Mouse (Mus musculus) left cerebral cortex, adult 11 months (tissue): ENCODE data around the gene St3gal4.
A peak's percentile ranks its signal among the peaks of the same experiment; 100 is the strongest.

ENCODE experiments used
- DNase-seq: peaks from one replicate; pipeline ENCODE4 v3.0.0; 2022; ENCODE audit warnings: low spot score

St3gal4 gene

GRCm38 (mm10) chr9:35128995-35129418 is 9.9 kb upstream of the St3gal4 start:
- no peak for DNase-seq

GRCm38 (mm10) chr9:35128564-35128963 is 9.5 kb upstream of the St3gal4 start:
- no peak for DNase-seq

DNA sequence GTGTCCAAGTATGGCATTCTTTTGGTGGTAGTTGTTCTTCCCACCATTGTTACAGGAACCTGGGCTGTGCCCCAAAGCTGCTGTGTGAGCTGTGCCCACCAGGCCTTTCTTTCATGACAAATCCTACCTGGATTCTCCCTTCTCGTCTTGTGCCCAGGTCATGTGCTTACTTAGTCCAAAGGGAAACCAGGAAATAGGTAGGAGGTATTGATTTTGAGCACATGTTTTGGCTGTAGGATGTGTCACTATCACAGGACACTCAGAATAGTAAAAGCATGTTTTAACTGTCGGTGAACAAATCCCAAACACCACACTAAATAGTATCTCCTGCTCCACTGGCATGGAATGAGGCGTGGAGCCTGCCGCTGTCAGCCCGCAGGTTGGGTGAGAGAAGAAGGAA is 8.5 kb upstream of the St3gal4 start:
- no peak for DNase-seq

GRCm38 (mm10) chr9:35127147-35127546 is 8.1 kb upstream of the St3gal4 start:
- no peak for DNase-seq

GRCm38 (mm10) chr9:35124678-35124955 is 5.5 kb upstream of the St3gal4 start:
- DNase-seq: no peak

- no peak for DNase-seq
Observed at GRCm38 (mm10) chr9:35123804-35124677, 5.0 kb upstream of the St3gal4 start.

GRCm38 (mm10) chr9:35123456-35123803 is 4.4 kb upstream of the St3gal4 start:
- DNase-seq: no peak

- DNase-seq: no peak
Observed at GRCm38 (mm10) chr9:35122551-35123266, 3.6 kb upstream of the St3gal4 start.

GRCm38 (mm10) chr9:35118563-35118962 is 505 bp downstream of the St3gal4 start:
- DNase-seq: no peak

- DNase-seq: no peak
Observed at GRCm38 (mm10) chr9:35117384-35118295, 1.4 kb downstream of the St3gal4 start.

DNA sequence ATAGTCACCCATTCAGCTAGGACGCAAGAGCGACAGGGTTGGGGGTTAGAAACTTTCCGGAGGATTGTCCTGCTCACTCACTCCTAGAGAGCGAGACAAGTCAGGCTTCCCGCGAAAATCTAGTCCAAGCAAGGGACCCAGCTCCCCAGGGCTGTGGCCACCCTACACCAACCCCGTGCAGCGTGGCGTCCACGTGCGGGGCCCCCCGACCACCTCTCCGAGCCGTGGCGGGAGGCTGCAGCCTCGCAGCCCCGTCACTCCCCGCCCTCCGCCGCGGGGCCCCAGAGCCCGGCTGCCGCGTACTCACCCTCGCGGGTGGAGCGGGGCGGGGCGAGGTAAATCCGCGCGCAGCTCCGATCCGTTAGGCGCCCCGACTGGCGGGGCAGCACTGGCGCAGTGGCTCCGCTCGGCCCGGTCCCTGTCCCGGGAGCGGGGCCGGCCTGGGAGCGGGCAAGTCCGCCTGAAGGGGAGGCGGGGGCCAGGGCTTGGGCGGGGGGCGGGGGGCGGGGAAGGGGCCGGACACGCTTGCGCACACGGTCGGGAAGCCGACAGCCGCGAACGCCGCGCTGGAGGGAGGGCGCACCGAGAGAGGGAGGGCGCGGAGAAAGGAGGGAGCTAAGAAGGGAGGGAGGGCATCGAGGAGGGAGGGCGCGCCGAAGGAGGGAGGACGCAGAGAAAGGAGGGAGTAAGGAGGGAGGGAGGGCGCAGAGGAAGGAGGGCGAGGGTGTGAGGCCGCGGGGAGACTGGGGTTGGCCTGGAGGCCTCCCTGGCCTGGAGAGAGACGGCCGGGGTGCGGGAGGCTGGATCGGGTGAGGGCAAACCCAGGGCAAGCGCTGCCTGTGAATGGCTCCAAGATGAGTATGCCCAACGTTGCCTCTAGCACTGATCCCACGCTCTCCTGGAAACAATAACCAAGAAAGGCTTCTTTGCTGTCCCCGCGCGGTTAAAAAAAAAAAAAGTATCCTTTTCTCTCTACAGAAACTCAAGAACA is 2.4 kb downstream of the St3gal4 start:
- DNase-seq: peak; percentile 53

DNA sequence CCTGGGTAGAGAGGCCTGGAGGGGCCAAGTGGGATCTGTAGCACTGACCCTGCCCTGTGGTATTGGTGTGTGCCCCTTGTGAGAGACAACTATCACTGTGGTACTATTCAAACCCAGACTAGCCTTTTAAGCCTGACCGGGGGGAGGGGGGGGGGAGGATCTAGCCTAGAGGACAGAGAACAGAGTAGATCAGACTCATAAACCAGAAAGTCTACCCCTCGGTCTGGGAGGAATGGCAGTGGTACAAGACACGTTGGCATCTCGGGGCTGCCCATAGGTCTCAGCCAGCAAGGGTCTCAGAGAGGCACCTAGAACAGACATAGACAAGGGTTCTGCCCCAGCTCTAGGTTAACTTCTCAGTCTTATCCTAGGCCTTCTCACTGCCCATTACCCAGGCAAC is 3.3 kb downstream of the St3gal4 start:
- no peak for DNase-seq

DNA sequence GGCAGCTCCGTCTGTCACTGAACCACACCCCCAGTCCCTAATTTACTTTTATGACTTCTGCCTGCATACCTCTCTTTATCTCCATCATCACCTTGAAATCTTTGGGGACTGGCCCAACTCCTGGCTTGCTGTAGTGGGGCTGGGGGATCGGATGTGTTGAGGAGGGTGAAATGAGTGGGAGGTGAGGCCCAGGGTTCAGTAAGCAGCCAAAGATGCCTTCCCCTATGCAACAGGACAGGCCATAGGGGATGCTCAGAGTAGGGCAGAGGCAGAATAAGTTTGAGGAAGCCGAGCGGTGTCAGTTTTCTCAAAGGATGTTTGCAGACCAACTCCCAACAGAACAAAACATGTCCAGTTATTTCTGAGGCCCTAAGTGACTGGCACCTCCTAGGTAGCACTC is 3.8 kb downstream of the St3gal4 start:
- no peak for DNase-seq

- DNase-seq: no peak
Observed at GRCm38 (mm10) chr9:35114234-35114633, 4.8 kb downstream of the St3gal4 start.

GRCm38 (mm10) chr9:35111941-35112595 is 7.0 kb downstream of the St3gal4 start:
- no peak for DNase-seq

- no peak for DNase-seq
Observed at GRCm38 (mm10) chr9:35111446-35111845, 7.6 kb downstream of the St3gal4 start.

GRCm38 (mm10) chr9:35110567-35110966 is 8.5 kb downstream of the St3gal4 start:
- DNase-seq: no peak

DNA sequence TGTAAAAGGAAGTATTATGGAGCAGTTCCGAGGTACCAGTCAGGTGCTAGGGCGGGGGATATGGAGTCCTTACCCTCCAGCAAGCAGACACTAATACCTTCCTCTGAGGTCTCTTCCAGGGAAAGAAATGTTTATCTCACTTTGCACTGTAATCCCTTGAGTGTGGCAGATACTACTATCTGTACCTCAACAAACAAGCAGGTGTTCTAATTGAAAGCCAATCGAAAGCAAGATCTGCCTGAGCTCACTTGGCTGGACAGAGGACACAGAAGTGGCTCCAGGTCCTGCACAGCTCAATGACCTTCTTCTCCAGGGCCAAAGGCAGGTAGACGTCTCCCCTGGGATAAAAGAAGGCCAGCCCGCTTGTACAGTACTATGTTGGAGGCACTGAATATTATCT is 9.0 kb downstream of the St3gal4 start:
- DNase-seq: no peak

GRCm38 (mm10) chr9:35108916-35109315 is 10.2 kb downstream of the St3gal4 start:
- peak; percentile 80 for DNase-seq

- DNase-seq: no peak
Observed at GRCm38 (mm10) chr9:35108066-35108465, 11.0 kb downstream of the St3gal4 start.

DNA sequence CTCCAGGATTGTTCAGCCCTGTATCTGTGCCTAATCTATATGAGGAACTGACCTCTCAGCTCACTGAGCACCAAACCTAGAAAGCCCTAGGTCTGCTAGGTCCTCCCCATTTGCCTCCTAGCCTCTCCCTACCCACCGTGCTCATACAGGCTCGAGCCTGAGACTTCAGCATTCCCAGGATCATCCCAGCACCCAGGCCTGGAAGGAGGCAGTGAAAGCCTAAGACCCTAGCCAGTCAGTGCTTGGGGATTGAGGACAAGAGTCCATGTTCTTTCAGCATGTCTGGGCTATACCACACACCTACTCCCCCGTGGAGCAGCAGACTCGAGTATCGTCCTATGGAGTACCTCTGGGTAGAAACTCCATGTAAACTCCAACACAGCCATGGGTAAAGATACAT is 11.7 kb downstream of the St3gal4 start:
- DNase-seq: no peak
